Mouse (Mus musculus): Measurements from ENCODE around the gene Ncoa3.
"Not testable (repeated sequence)": the region's sequence is repeated elsewhere in the genome, so short reads cannot be mapped to it uniquely, and the experiment has no call there.

Gene Ncoa3

GRCm38 (mm10) chr2:165992270-165993172 is at the start of gene Ncoa3:
Gene Ncoa3 (plus strand): TSS chr2:165992636.
- DNase-seq = peak; percentile 96 to 97

GRCm38 (mm10) chr2:165943113-165943512 is 49.3 kb upstream of the Ncoa3 start:
- no peak for DNase-seq

GRCm38 (mm10) chr2:165944576-165945351 is 47.7 kb upstream of the Ncoa3 start:
- no peak for DNase-seq

GRCm38 (mm10) chr2:165946046-165946564 is 46.3 kb upstream of the Ncoa3 start:
- no peak for DNase-seq

- DNase-seq = no peak
These were observed 44.4 kb upstream of the Ncoa3 start for GRCm38 (mm10) chr2:165948007-165948406.

- not testable (repeated sequence) for DNase-seq
These were observed 43.7 kb upstream of the Ncoa3 start for GRCm38 (mm10) chr2:165948785-165949184.

- DNase-seq = peak in 1 of 2 experiments; percentile 45
These were observed 42.7 kb upstream of the Ncoa3 start for GRCm38 (mm10) chr2:165949719-165950118.

GRCm38 (mm10) chr2:165951432-165952068 is 40.9 kb upstream of the Ncoa3 start:
- DNase-seq = peak in 1 of 2 experiments; percentile 56

GRCm38 (mm10) chr2:165954872-165955271 is 37.6 kb upstream of the Ncoa3 start:
- peak; percentile 71 to 85 for DNase-seq

- no peak for DNase-seq
These were observed 37.0 kb upstream of the Ncoa3 start for GRCm38 (mm10) chr2:165955386-165955785.

- no peak for DNase-seq
These were observed 36.2 kb upstream of the Ncoa3 start for GRCm38 (mm10) chr2:165956096-165956740.

GRCm38 (mm10) chr2:165957257-165957828 is 35.1 kb upstream of the Ncoa3 start:
- DNase-seq = no peak

- no peak for DNase-seq
These were observed 33.9 kb upstream of the Ncoa3 start for GRCm38 (mm10) chr2:165958556-165958955.

- no peak for DNase-seq
These were observed 31.7 kb upstream of the Ncoa3 start for GRCm38 (mm10) chr2:165960695-165961094.

- no peak for DNase-seq
These were observed 29.6 kb upstream of the Ncoa3 start for GRCm38 (mm10) chr2:165962824-165963223.

GRCm38 (mm10) chr2:165964121-165964520 is 28.3 kb upstream of the Ncoa3 start:
- DNase-seq = peak; percentile 70 to 87

GRCm38 (mm10) chr2:165967076-165967475 is 25.4 kb upstream of the Ncoa3 start:
- DNase-seq = no peak

GRCm38 (mm10) chr2:165967823-165968555 is 24.4 kb upstream of the Ncoa3 start:
- peak; percentile 55 to 72 for DNase-seq

GRCm38 (mm10) chr2:165968876-165969275 is 23.6 kb upstream of the Ncoa3 start:
- DNase-seq = peak; percentile 66 to 82

- no peak for DNase-seq
These were observed 23.0 kb upstream of the Ncoa3 start for GRCm38 (mm10) chr2:165969391-165969790.

GRCm38 (mm10) chr2:165969961-165970360 is 22.5 kb upstream of the Ncoa3 start:
- DNase-seq = no peak
